Mouse (Mus musculus): Measurements from ENCODE around the gene Itgb3. TPM values are rescaled to one million over a fixed set of nuclear protein-coding genes. Genes with fewer than 3 reads are reported as not detected.
A peak's percentile ranks its signal among the peaks of the same experiment; 100 is the strongest.

Gene Itgb3
- polyA plus RNA-seq, 1 experiment from 2014 or later, result 2.3 TPM

GRCm38 (mm10) chr11:104647188-104647867, 39.5 kb downstream of the Itgb3 start:
- ATAC-seq (ENCODE audit: low FRiP score, low read depth), result no peak
- H3K9ac ChIP-seq, result no peak overlapping the region
- 69% methylated on average over 8 of the region's 8 CpGs for WGBS
- H3K27ac ChIP-seq, result 0 out of 2 replicates have a peak overlapping the region, but pooled peaks have one; percentile 23
- H3K4me2 ChIP-seq (replicated peaks), result no peak overlapping the region
- no peaks in the 10 kb centered on the region for H3K9me3 ChIP-seq
- H3K36me3 ChIP-seq, result no peaks in the 10 kb centered on the region
- no peak overlapping the region for H3K4me3 ChIP-seq
- no peaks in the 10 kb centered on the region for H3K4me1 ChIP-seq
- H3K27me3 ChIP-seq, result no peaks in the 10 kb centered on the region

- WGBS, result 53% methylated on average over 3 of the region's 3 CpGs
- Histone ChIP-seq H3K27me3 (no peaks in the 10 kb centered on the region), H3K36me3 (no peaks in the 10 kb centered on the region), H3K4me3 (no peak overlapping the region), H3K4me1 (no peaks in the 10 kb centered on the region), H3K9me3 (no peaks in the 10 kb centered on the region), H3K4me2 (replicated peaks) (no peak overlapping the region), H3K9ac (no peak overlapping the region), H3K27ac (no peak overlapping the region)
- no peak for ATAC-seq (ENCODE audit: low FRiP score, low read depth)
These were observed 40.8 kb downstream of the Itgb3 start for GRCm38 (mm10) chr11:104648571-104648970.

DNA sequence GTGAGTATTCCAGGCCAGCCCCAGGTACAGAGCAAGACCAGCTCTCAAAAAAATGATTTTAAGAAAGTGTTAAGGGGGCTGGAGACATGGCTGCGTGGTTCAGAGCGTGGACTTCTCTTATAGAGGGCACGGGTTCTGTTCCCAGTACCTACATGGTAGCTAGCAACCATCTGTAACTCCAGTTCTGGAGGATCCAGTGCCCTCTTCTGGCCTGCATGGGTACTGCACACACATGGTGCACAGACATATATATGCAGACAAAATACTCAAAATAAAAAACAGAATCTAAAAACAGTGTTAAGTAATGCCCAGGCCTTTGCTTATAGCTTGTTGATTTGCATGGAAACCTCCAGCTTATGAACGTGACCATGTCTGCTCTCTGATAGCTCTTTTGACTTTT, 52.8 kb downstream of the Itgb3 start:
- Histone ChIP-seq H3K4me2 (replicated peaks) (no peak overlapping the region), H3K27ac (no peak overlapping the region), H3K9me3 (0 out of 2 replicates have a peak, but pooled peaks cover 6% of the 10 kb centered on the region), H3K4me3 (no peak overlapping the region), H3K9ac (no peak overlapping the region), H3K27me3 (no peaks in the 10 kb centered on the region), H3K4me1 (no peaks in the 10 kb centered on the region), H3K36me3 (no peaks in the 10 kb centered on the region)
- WGBS, result 95% methylated on average over 4 of the region's 4 CpGs
- no peak for ATAC-seq (ENCODE audit: low FRiP score, low read depth)

DNA sequence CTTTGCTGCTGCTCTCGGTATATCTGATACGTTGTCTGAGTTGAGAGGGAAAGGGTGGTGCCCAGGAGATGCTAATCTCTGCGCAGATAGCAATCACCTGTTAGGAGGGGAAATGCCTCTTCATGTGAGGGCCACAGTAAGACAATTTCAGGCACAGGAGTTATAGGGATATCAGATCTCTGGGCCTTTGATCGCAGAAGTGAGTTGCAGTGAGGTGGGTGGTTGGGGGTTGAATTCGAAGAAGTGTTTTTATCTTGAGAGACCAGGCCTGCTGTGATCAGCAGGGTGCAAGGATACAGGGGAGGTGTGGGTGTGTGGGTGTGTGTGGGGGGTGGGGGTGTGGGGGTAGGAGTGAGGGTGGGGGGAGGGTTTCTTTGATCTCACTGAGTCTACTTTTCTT, 53.3 kb downstream of the Itgb3 start:
- H3K4me2 ChIP-seq (replicated peaks), result no peak overlapping the region
- 0 out of 2 replicates have a peak, but pooled peaks cover 6% of the 10 kb centered on the region for H3K9me3 ChIP-seq
- H3K4me1 ChIP-seq, result no peaks in the 10 kb centered on the region
- no peaks in the 10 kb centered on the region for H3K27me3 ChIP-seq
- H3K36me3 ChIP-seq, result no peaks in the 10 kb centered on the region
- no peak for ATAC-seq (ENCODE audit: low FRiP score, low read depth)
- H3K4me3 ChIP-seq, result no peak overlapping the region
- H3K9ac ChIP-seq, result no peak overlapping the region
- 71% methylated on average over 5 of the region's 5 CpGs for WGBS
- H3K27ac ChIP-seq, result no peak overlapping the region

GRCm38 (mm10) chr11:104661531-104662205, 53.9 kb downstream of the Itgb3 start:
- 0 out of 2 replicates have a peak, but pooled peaks cover 6% of the 10 kb centered on the region for H3K9me3 ChIP-seq
- no peaks in the 10 kb centered on the region for H3K4me1 ChIP-seq
- no peak overlapping the region for H3K4me2 ChIP-seq (replicated peaks)
- no peak overlapping the region for H3K9ac ChIP-seq
- no peak overlapping the region for H3K4me3 ChIP-seq
- H3K27ac ChIP-seq, result no peak overlapping the region
- H3K27me3 ChIP-seq, result no peaks in the 10 kb centered on the region
- WGBS, result 73% methylated on average over 20 of the region's 20 CpGs
- ATAC-seq (ENCODE audit: low FRiP score, low read depth), result no peak
- H3K36me3 ChIP-seq, result no peaks in the 10 kb centered on the region

- Histone ChIP-seq H3K9me3 (0 out of 2 replicates have a peak, but pooled peaks cover 6% of the 10 kb centered on the region), H3K9ac (no peak overlapping the region), H3K4me1 (no peaks in the 10 kb centered on the region), H3K4me2 (replicated peaks) (no peak overlapping the region), H3K4me3 (no peak overlapping the region), H3K36me3 (no peaks in the 10 kb centered on the region), H3K27me3 (no peaks in the 10 kb centered on the region), H3K27ac (no peak overlapping the region)
- ATAC-seq (ENCODE audit: low FRiP score, low read depth), result no peak
- WGBS, result 87% methylated on average over 11 of the region's 11 CpGs
These were observed 54.8 kb downstream of the Itgb3 start for GRCm38 (mm10) chr11:104662573-104662972.

- no peaks in the 10 kb centered on the region for H3K4me1 ChIP-seq
- no peak overlapping the region for H3K9ac ChIP-seq
- H3K9me3 ChIP-seq, result 0 out of 2 replicates have a peak, but pooled peaks cover 6% of the 10 kb centered on the region
- no peaks in the 10 kb centered on the region for H3K27me3 ChIP-seq
- no peak overlapping the region for H3K4me2 ChIP-seq (replicated peaks)
- no peak overlapping the region for H3K27ac ChIP-seq
- ATAC-seq (ENCODE audit: low FRiP score, low read depth), result no peak
- no peak overlapping the region for H3K4me3 ChIP-seq
- no peaks in the 10 kb centered on the region for H3K36me3 ChIP-seq
- WGBS, result 64% methylated on average over 6 of the region's 6 CpGs
These were observed 55.6 kb downstream of the Itgb3 start for GRCm38 (mm10) chr11:104663241-104663877.

- ATAC-seq (ENCODE audit: low FRiP score, low read depth), result no peak
- H3K9ac ChIP-seq, result no peak overlapping the region
- 64% methylated on average over 3 of the region's 3 CpGs for WGBS
These were observed 56.1 kb downstream of the Itgb3 start for GRCm38 (mm10) chr11:104663878-104664261.

DNA sequence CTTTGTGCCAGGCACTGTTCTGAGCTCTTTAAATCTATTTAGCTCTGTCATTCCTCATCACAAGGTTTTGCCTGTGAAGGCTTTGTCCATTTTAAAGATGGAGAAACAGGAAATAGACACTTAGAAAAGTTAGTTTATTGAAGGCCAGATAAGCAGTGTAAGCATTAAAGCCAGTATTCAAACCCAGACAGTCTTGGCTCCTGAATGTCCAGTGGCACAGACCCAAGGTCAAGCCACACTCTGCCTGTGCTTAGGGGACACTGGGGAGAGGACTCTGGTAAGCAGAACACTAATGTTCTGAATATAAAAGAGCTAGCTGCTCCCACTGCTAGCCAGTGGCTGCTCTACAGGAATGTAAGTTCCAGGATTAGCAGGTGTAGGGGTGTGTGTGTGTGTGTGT, 56.6 kb downstream of the Itgb3 start:
- no peak for ATAC-seq (ENCODE audit: low FRiP score, low read depth)
- H3K4me3 ChIP-seq, result no peak overlapping the region
- no peaks in the 10 kb centered on the region for H3K36me3 ChIP-seq

More at GRCm38 (mm10) chr11:104663878-104664261, 56.1 kb downstream of the Itgb3 start:
- no peak overlapping the region for H3K4me2 ChIP-seq (replicated peaks)
- H3K4me1 ChIP-seq, result no peaks in the 10 kb centered on the region
- no peak overlapping the region for H3K4me3 ChIP-seq
- H3K9me3 ChIP-seq, result 0 out of 2 replicates have a peak, but pooled peaks cover 6% of the 10 kb centered on the region
- H3K27me3 ChIP-seq, result no peaks in the 10 kb centered on the region
- no peak overlapping the region for H3K27ac ChIP-seq
- H3K36me3 ChIP-seq, result no peaks in the 10 kb centered on the region

GRCm38 (mm10) chr11:104667399-104667798, 59.6 kb downstream of the Itgb3 start:
- H3K4me3 ChIP-seq, result no peak overlapping the region
- 70% methylated on average over 5 of the region's 5 CpGs for WGBS
- H3K4me2 ChIP-seq (replicated peaks), result no peak overlapping the region
- no peak for ATAC-seq (ENCODE audit: low FRiP score, low read depth)
- H3K36me3 ChIP-seq, result no peaks in the 10 kb centered on the region
- H3K4me1 ChIP-seq, result no peaks in the 10 kb centered on the region
- H3K27me3 ChIP-seq, result no peaks in the 10 kb centered on the region
- no peak overlapping the region for H3K9ac ChIP-seq
- no peaks in the 10 kb centered on the region for H3K9me3 ChIP-seq
- H3K27ac ChIP-seq, result no peak overlapping the region

More for the DNA sequence above, 56.6 kb downstream of the Itgb3 start:
- Histone ChIP-seq H3K27me3 (no peaks in the 10 kb centered on the region), H3K9ac (no peak overlapping the region), H3K27ac (no peak overlapping the region), H3K4me1 (no peaks in the 10 kb centered on the region), H3K9me3 (0 out of 2 replicates have a peak, but pooled peaks cover 6% of the 10 kb centered on the region), H3K4me2 (replicated peaks) (no peak overlapping the region)

DNA sequence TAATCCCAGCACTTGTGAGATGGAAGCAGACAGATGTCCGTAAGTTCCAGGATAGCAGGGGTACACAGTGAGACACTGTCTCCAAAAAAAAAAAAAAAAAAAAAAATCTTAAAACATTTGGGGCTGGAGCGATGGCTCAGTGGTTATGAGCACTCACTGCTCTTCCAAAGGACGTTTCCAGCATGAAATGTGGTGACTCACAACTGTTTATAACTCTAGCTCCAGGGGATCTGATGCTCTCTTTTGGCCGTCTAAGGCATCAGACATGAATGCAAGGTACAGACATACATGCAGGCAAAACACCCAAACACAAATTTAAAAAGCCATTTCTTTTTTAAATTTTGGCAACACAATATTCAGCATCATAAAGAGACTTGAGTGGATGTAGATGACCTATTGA, 65.6 kb downstream of the Itgb3 start:
- Histone ChIP-seq H3K27me3 (no peaks in the 10 kb centered on the region), H3K9me3 (no peaks in the 10 kb centered on the region), H3K9ac (no peak overlapping the region), H3K4me3 (no peak overlapping the region), H3K4me2 (replicated peaks) (no peak overlapping the region), H3K4me1 (no peaks in the 10 kb centered on the region), H3K27ac (no peak overlapping the region), H3K36me3 (no peaks in the 10 kb centered on the region)
- no peak for ATAC-seq (ENCODE audit: low FRiP score, low read depth)
- 66% methylated on average over 4 of the region's 4 CpGs for WGBS

DNA sequence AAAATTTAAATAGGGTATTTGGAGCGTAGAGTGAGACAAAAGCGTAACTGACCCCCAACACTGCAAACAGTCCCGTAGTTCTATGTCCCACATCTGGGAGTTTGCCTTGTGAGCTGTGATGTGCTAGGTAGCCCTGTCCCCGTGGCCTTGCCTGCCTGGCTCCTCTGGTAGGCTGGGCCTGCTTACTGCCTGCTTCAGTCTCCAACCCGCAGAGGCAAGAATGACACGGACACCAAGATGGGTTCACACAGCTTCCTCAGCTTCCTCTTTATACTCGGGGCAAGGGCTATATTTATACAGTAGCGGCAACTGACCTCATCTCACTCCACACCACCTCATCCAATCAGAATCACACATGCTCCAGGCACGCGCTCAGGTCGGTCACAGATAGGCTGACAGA, 67.0 kb downstream of the Itgb3 start:
- H3K27ac ChIP-seq, result no peak overlapping the region
- H3K4me3 ChIP-seq, result no peak overlapping the region
- H3K27me3 ChIP-seq, result no peaks in the 10 kb centered on the region
- ATAC-seq (ENCODE audit: low FRiP score, low read depth), result no peak
- no peak overlapping the region for H3K9ac ChIP-seq
- H3K4me2 ChIP-seq (replicated peaks), result no peak overlapping the region
- WGBS, result 92% methylated on average over 11 of the region's 11 CpGs
- no peaks in the 10 kb centered on the region for H3K9me3 ChIP-seq
- no peaks in the 10 kb centered on the region for H3K4me1 ChIP-seq
- no peaks in the 10 kb centered on the region for H3K36me3 ChIP-seq
